Mouse (Mus musculus): ENCODE results near the gene Rbbp5. TPM values are rescaled to one million over a fixed set of nuclear protein-coding genes. Genes with fewer than 3 reads are reported as not detected.

Rbbp5 gene
- polyA plus RNA-seq, 1 experiment: 10.7 TPM

GRCm38 (mm10) chr1:132483234-132483633, 6.1 kb downstream of the Rbbp5 start:
- no peak for DNase-seq (ENCODE audit: low read depth in 1 of 2, low spot score in 2 of 2)
- Histone ChIP-seq H3K27me3 (ENCODE audit: control insufficient read depth, insufficient read depth, low read length) (no peaks in the 10 kb centered on the region), H3K36me3 (ENCODE audit: control insufficient read depth, insufficient read depth, low read length) (peaks cover 9% of the 10 kb centered on the region), H3K27ac (ENCODE audit: insufficient read depth, low read length) (no peak overlapping the region), H3K4me1 (ENCODE audit: control insufficient read depth, insufficient read depth, insufficient read length) (peaks cover 3% of the 10 kb centered on the region; the same call in 1 of the 2 replicates), H3K4me3 (ENCODE audit: extremely low read depth, insufficient read depth, insufficient read length) (no peak overlapping the region)
- WGBS: 89% methylated on average over 3 of the region's 3 CpGs
- no peak for TF ChIP-seq POLR2A (IDR thresholded peaks at IDR 0.05; ENCODE audit: low read depth, low read length)
- no peak for TF ChIP-seq CTCF (IDR thresholded peaks at IDR 0.05; ENCODE audit: extremely low read depth, insufficient read depth, insufficient read length, insufficient replicate concordance)

GRCm38 (mm10) chr1:132483759-132484158, 6.6 kb downstream of the Rbbp5 start:
- H3K27ac ChIP-seq (ENCODE audit: insufficient read depth, low read length): no peak overlapping the region
- H3K4me3 ChIP-seq (ENCODE audit: extremely low read depth, insufficient read depth, insufficient read length): no peak overlapping the region
- H3K27me3 ChIP-seq (ENCODE audit: control insufficient read depth, insufficient read depth, low read length): no peaks in the 10 kb centered on the region
- peaks cover 14% of the 10 kb centered on the region for H3K36me3 ChIP-seq (ENCODE audit: control insufficient read depth, insufficient read depth, low read length)
- DNase-seq (ENCODE audit: low read depth in 1 of 2, low spot score in 2 of 2): no peak
- 84% methylated on average over 6 of the region's 6 CpGs for WGBS
- TF ChIP-seq CTCF (IDR thresholded peaks at IDR 0.05; ENCODE audit: extremely low read depth, insufficient read depth, insufficient read length, insufficient replicate concordance) (no peak), POLR2A (IDR thresholded peaks at IDR 0.05; ENCODE audit: low read depth, low read length) (no peak)
- H3K4me1 ChIP-seq (ENCODE audit: control insufficient read depth, insufficient read depth, insufficient read length): no peaks in the 10 kb centered on the region

GRCm38 (mm10) chr1:132500535-132500934, 23.4 kb downstream of the Rbbp5 start:
- no peak overlapping the region for H3K27ac ChIP-seq (ENCODE audit: insufficient read depth, low read length)
- 92% methylated on average over 2 of the region's 2 CpGs for WGBS
- no peaks in the 10 kb centered on the region for H3K27me3 ChIP-seq (ENCODE audit: control insufficient read depth, insufficient read depth, low read length)
- no peaks in the 10 kb centered on the region for H3K4me1 ChIP-seq (ENCODE audit: control insufficient read depth, insufficient read depth, insufficient read length)
- TF ChIP-seq POLR2A (IDR thresholded peaks at IDR 0.05; ENCODE audit: low read depth, low read length) (no peak), CTCF (IDR thresholded peaks at IDR 0.05; ENCODE audit: extremely low read depth, insufficient read depth, insufficient read length, insufficient replicate concordance) (no peak)
- H3K4me3 ChIP-seq (ENCODE audit: extremely low read depth, insufficient read depth, insufficient read length): no peak overlapping the region
- no peak for DNase-seq (ENCODE audit: low read depth in 1 of 2, low spot score in 2 of 2)
- H3K36me3 ChIP-seq (ENCODE audit: control insufficient read depth, insufficient read depth, low read length): peaks cover 53% of the 10 kb centered on the region

DNA sequence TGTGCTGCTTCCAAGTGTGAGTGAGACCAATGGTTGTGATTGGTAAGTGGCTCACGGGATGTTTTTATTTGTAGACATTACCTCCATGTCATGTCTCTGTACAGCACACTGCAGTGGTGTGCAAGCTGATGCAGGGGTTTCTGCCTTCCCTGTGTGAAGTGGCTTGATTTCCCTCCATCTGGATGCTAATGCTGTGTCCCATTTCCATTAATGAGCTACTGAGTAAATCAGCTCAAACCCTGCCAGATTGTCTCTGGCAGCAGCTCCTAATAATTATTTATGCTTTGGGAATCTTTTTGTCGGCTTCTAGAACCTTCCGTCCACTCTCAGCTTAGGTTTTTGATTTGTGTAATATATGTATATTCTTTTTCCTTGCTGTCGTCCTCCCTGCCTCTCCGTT, 28.0 kb downstream of the Rbbp5 start:
- WGBS: 92% methylated on average over 5 of the region's 5 CpGs
- DNase-seq (ENCODE audit: low read depth in 1 of 2, low spot score in 2 of 2): no peak
- H3K36me3 ChIP-seq (ENCODE audit: control insufficient read depth, insufficient read depth, low read length): peaks cover 49% of the 10 kb centered on the region
- TF ChIP-seq CTCF (IDR thresholded peaks at IDR 0.05; ENCODE audit: extremely low read depth, insufficient read depth, insufficient read length, insufficient replicate concordance) (no peak), POLR2A (IDR thresholded peaks at IDR 0.05; ENCODE audit: low read depth, low read length) (no peak)
- no peak overlapping the region for H3K4me3 ChIP-seq (ENCODE audit: extremely low read depth, insufficient read depth, insufficient read length)
- H3K27me3 ChIP-seq (ENCODE audit: control insufficient read depth, insufficient read depth, low read length): no peaks in the 10 kb centered on the region
- no peak overlapping the region for H3K27ac ChIP-seq (ENCODE audit: insufficient read depth, low read length)
- no peaks in the 10 kb centered on the region for H3K4me1 ChIP-seq (ENCODE audit: control insufficient read depth, insufficient read depth, insufficient read length)

GRCm38 (mm10) chr1:132506058-132506457, 28.9 kb downstream of the Rbbp5 start, which contains the start of gene Tmem81:
Gene Tmem81 (plus strand): TSS chr1:132506230.
- Histone ChIP-seq H3K27me3 (ENCODE audit: control insufficient read depth, insufficient read depth, low read length) (no peaks in the 10 kb centered on the region), H3K27ac (ENCODE audit: insufficient read depth, low read length) (no peak within 1 kb of the TSS), H3K4me3 (ENCODE audit: extremely low read depth, insufficient read depth, insufficient read length) (no peak within 1 kb of the TSS), H3K4me1 (ENCODE audit: control insufficient read depth, insufficient read depth, insufficient read length) (no peaks in the 10 kb centered on the region), H3K36me3 (ENCODE audit: control insufficient read depth, insufficient read depth, low read length) (peaks cover 42% of the 10 kb centered on the region)
- no peak for DNase-seq (ENCODE audit: low read depth in 1 of 2, low spot score in 2 of 2)
- 92% methylated on average over 7 of the region's 7 CpGs for WGBS
- TF ChIP-seq CTCF (IDR thresholded peaks at IDR 0.05; ENCODE audit: extremely low read depth, insufficient read depth, insufficient read length, insufficient replicate concordance): no peak
- no peak for TF ChIP-seq POLR2A (IDR thresholded peaks at IDR 0.05; ENCODE audit: low read depth, low read length)

GRCm38 (mm10) chr1:132506656-132507055, 29.5 kb downstream of the Rbbp5 start:
- Histone ChIP-seq H3K4me1 (ENCODE audit: control insufficient read depth, insufficient read depth, insufficient read length) (no peaks in the 10 kb centered on the region), H3K4me3 (ENCODE audit: extremely low read depth, insufficient read depth, insufficient read length) (no peak overlapping the region), H3K27me3 (ENCODE audit: control insufficient read depth, insufficient read depth, low read length) (no peaks in the 10 kb centered on the region), H3K27ac (ENCODE audit: insufficient read depth, low read length) (no peak overlapping the region), H3K36me3 (ENCODE audit: control insufficient read depth, insufficient read depth, low read length) (peaks cover 41% of the 10 kb centered on the region)
- TF ChIP-seq CTCF (IDR thresholded peaks at IDR 0.05; ENCODE audit: extremely low read depth, insufficient read depth, insufficient read length, insufficient replicate concordance) (no peak), POLR2A (IDR thresholded peaks at IDR 0.05; ENCODE audit: low read depth, low read length) (no peak)
- no peak for DNase-seq (ENCODE audit: low read depth in 1 of 2, low spot score in 2 of 2)
- 93% methylated on average over 7 of the region's 7 CpGs for WGBS

GRCm38 (mm10) chr1:132509771-132510170, 32.6 kb downstream of the Rbbp5 start:
- H3K27me3 ChIP-seq (ENCODE audit: control insufficient read depth, insufficient read depth, low read length): 0 out of 2 replicates have a peak, but pooled peaks cover 2% of the 10 kb centered on the region
- 84% methylated on average over 5 of the region's 5 CpGs for WGBS
- no peak overlapping the region for H3K4me3 ChIP-seq (ENCODE audit: extremely low read depth, insufficient read depth, insufficient read length)
- H3K4me1 ChIP-seq (ENCODE audit: control insufficient read depth, insufficient read depth, insufficient read length): no peaks in the 10 kb centered on the region
- H3K27ac ChIP-seq (ENCODE audit: insufficient read depth, low read length): no peak overlapping the region
- peaks cover 27% of the 10 kb centered on the region for H3K36me3 ChIP-seq (ENCODE audit: control insufficient read depth, insufficient read depth, low read length)
- TF ChIP-seq CTCF (IDR thresholded peaks at IDR 0.05; ENCODE audit: extremely low read depth, insufficient read depth, insufficient read length, insufficient replicate concordance) (no peak), POLR2A (IDR thresholded peaks at IDR 0.05; ENCODE audit: low read depth, low read length) (no peak)
- no peak for DNase-seq (ENCODE audit: low read depth in 1 of 2, low spot score in 2 of 2)

Data from spleen, adult 2 months (tissue).